Mouse (Mus musculus) hindbrain, embryonic 15.5 days (tissue): ENCODE data around the gene Srsf1. TPM values are rescaled to one million over a fixed set of nuclear protein-coding genes. Genes with fewer than 3 reads are reported as not detected.

Source experiments
- ATAC-seq: fragments of 200-750 bp; cut with Nextera tagmentation; 2 replicates; pipeline ENCODE4 v1.8.0; 2017; ENCODE audit warnings: low read depth, moderate number of reproducible peaks, moderate TSS enrichment; ENCODE audit not compliant: low FRiP score
- H3K27ac ChIP-seq: fragments of 300-500 bp; sonication (generic); replicated peaks from 2 replicates; pipeline ENCODE4 v1.5.1; 2015; ENCODE audit warnings: mild to moderate bottlenecking, inconsistent platforms
- H3K27me3 ChIP-seq: fragments of 300-500 bp; sonication (generic); 2 replicates; pipeline ENCODE4 v1.6.1; 2015; ENCODE audit warnings: control low read depth, inconsistent platforms
- H3K36me3 ChIP-seq: fragments of 300-500 bp; sonication (generic); 2 replicates; pipeline ENCODE4 v1.6.1; 2015; ENCODE audit warnings: control low read depth, inconsistent platforms
- H3K4me1 ChIP-seq: fragments of 300-500 bp; sonication (generic); replicated peaks from 2 replicates; pipeline ENCODE4 v1.6.1; 2015; ENCODE audit warnings: control low read depth, inconsistent platforms
- H3K4me2 ChIP-seq: fragments of 300-500 bp; sonication (generic); 2 replicates; pipeline ENCODE4 v1.6.1; 2015; ENCODE audit warnings: moderate library complexity, mild to moderate bottlenecking, inconsistent platforms
- H3K4me3 ChIP-seq: fragments of 300-500 bp; sonication (generic); 2 replicates; pipeline ENCODE4 v1.5.1; 2015; ENCODE audit warnings: mild to moderate bottlenecking, inconsistent platforms
- H3K9ac ChIP-seq: fragments of 300-500 bp; sonication (generic); 2 replicates; pipeline ENCODE4 v1.6.1; 2015; ENCODE audit warnings: inconsistent platforms
- H3K9me3 ChIP-seq: fragments of 300-500 bp; sonication (generic); 2 replicates; pipeline ENCODE4 v1.6.1; 2016; ENCODE audit warnings: control low read depth, inconsistent platforms
- WGBS: fragments of 180-500 bp; shearing (Covaris S2); methylation state at CpG from one replicate; pipeline ENCODE4 v1.1.7; 2015; 5-methylcytosine and 5-hydroxymethylcytosine counted together
- polyA plus RNA-seq: library from polyadenylated mRNA; unstranded; fragments of >200 nt; fragmentation: Nextera tagmentation; extraction: Ambion mirVana; gene quantifications from 2 replicates; pipeline ENCODE4 v1.2.1, GENCODE M21; 2015

The Srsf1 gene
- polyA plus RNA-seq, 1 experiment from 2014 or later = 220 TPM

DNA sequence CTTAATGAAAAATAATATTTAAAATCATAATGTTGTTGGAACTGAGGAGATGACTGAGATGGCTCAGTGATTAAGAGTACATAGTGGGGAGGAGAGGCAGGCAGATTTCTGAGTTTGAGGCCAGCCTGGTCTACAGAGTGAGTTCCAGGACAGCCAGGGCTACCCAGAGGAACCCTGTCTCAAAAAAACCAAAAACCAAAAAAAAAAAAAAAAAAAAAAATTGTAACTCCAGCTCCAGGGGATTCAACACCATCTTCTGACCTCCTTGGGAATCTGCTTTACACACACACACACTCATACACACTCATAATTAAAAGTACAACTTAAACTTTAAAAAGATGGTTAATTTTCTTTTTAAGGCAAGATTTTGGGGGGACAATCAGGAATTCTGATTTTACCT is 18.6 kb downstream of the Srsf1 start:
- H3K4me3 ChIP-seq = no peak overlapping the region

GRCm38 (mm10) chr11:88067191-88067585 is 20.0 kb downstream of the Srsf1 start:
- no peak for ATAC-seq
- H3K27me3 ChIP-seq = no peaks in the 10 kb centered on the region
- H3K4me1 ChIP-seq = peaks cover 40% of the 10 kb centered on the region
- peak overlapping the region; percentile 85 for H3K4me2 ChIP-seq
- peak overlapping the region; percentile 91 for H3K4me3 ChIP-seq
- 2% methylated on average over 8 of the region's 8 CpGs for WGBS
- H3K9me3 ChIP-seq = no peaks in the 10 kb centered on the region
- H3K36me3 ChIP-seq = no peaks in the 10 kb centered on the region
- peak overlapping the region; percentile 99 for H3K27ac ChIP-seq
- H3K9ac ChIP-seq = peak overlapping the region; percentile 93

More for the DNA sequence above, 18.6 kb downstream of the Srsf1 start:
- Histone ChIP-seq H3K4me2 (no peak overlapping the region), H3K9me3 (no peaks in the 10 kb centered on the region), H3K27me3 (no peaks in the 10 kb centered on the region), H3K9ac (no peak overlapping the region), H3K4me1 (peaks cover 26% of the 10 kb centered on the region), H3K36me3 (no peaks in the 10 kb centered on the region), H3K27ac (no peak overlapping the region)
- ATAC-seq = no peak

DNA sequence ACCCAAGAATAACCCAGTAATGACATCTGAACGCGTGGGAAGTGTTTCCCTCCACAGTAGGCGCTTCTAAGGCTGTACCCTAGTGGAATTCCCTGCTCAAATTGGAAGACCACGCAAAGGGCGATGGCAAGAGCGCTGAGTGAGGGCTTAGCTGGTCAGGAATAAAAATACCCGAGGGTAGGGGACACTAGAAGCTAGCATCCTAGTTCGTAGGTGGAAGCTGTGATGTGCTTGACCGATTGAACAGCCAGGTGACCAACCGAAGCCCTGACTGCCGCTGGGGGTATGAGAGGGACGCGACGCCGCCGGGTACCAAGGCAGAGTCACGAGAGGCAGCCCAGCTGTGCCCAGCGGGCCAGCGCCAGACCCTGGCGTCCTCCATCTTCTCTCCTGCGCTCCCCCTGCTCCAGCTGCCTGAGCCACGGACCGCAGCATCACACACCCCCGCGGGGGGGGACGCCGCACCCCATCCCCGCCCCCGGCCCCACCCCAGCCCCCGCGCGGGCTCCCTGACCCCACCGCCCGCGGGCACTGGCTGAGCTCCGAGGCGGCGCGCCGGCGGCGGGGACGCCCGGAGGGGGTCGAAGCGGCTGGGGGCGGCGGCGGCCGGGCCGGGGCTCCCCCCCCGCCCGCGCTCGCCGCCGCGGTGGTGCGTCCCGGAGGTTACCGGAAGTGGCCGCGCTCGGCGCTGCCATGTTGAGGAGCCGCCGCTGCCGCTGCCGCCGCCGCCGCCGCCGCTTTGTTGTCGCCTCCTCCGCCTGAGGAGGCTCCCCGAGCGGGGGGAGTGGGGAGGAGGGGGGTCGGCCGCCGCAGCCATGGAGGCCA is 20.6 kb downstream of the Srsf1 start, which contains the start of gene Vezf1:
Vezf1 (plus strand) TSS at position 694 of the 825 bp plus-strand sequence.
- Histone ChIP-seq H3K27ac (peak within 1 kb of the TSS; percentile 99), H3K27me3 (no peaks in the 10 kb centered on the region), H3K9ac (peak within 1 kb of the TSS; percentile 93), H3K36me3 (no peaks in the 10 kb centered on the region), H3K9me3 (no peaks in the 10 kb centered on the region), H3K4me3 (peak within 1 kb of the TSS; percentile 91), H3K4me1 (peaks cover 47% of the 10 kb centered on the region), H3K4me2 (peak within 1 kb of the TSS; percentile 85)
- under 1% methylated on average over 33 of the region's 81 CpGs for WGBS
- ATAC-seq = peak; percentile 92

GRCm38 (mm10) chr11:88068411-88069245 is 21.5 kb downstream of the Srsf1 start:
- H3K27me3 ChIP-seq = no peaks in the 10 kb centered on the region
- no peaks in the 10 kb centered on the region for H3K9me3 ChIP-seq
- peak overlapping the region; percentile 91 for H3K4me3 ChIP-seq
- 0 out of 2 replicates have a peak, but pooled peaks cover 3% of the 10 kb centered on the region for H3K36me3 ChIP-seq
- peak overlapping the region; percentile 93 for H3K9ac ChIP-seq
- H3K27ac ChIP-seq = peak overlapping the region; percentile 99
- WGBS = under 1% methylated on average over 66 of the region's 92 CpGs
- ATAC-seq = peak; percentile 76
- peaks cover 55% of the 10 kb centered on the region for H3K4me1 ChIP-seq
- peak overlapping the region; percentile 85 for H3K4me2 ChIP-seq

DNA sequence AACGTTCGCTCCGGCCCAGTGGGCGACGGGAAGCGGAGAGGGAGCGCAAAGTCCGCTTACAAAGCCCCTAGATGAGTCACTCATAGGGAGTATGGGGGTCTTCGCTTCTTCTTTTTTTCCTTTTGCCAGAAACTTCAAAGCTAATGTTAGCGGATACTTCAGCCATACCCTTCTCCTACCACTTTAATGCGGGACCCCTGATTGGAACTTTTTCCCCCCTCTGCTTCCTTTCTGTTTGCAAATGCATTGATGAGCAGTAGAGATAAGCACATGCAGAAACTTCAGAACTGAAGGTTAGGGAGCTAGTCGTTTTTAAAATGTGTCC is 22.0 kb downstream of the Srsf1 start:
- peak overlapping the region; percentile 91 for H3K4me3 ChIP-seq
- H3K9ac ChIP-seq = peak overlapping the region; percentile 93
- H3K9me3 ChIP-seq = no peaks in the 10 kb centered on the region
- 1% methylated on average over 12 of the region's 12 CpGs for WGBS
- 0 out of 2 replicates have a peak, but pooled peaks cover 5% of the 10 kb centered on the region for H3K36me3 ChIP-seq
- peak overlapping the region; percentile 99 for H3K27ac ChIP-seq
- peaks cover 58% of the 10 kb centered on the region for H3K4me1 ChIP-seq
- peak overlapping the region; percentile 85 for H3K4me2 ChIP-seq
- H3K27me3 ChIP-seq = no peaks in the 10 kb centered on the region
- ATAC-seq = no peak

GRCm38 (mm10) chr11:88070392-88070791 is 23.2 kb downstream of the Srsf1 start:
- peak overlapping the region; percentile 91 for H3K4me3 ChIP-seq
- H3K27ac ChIP-seq = no peak overlapping the region
- peaks cover 65% of the 10 kb centered on the region for H3K4me1 ChIP-seq
- WGBS = 18% methylated on average over 4 of the region's 4 CpGs
- no peak for ATAC-seq
- H3K9ac ChIP-seq = peak overlapping the region; percentile 21; the same call in 1 of the 2 replicates
- peak overlapping the region; percentile 85 for H3K4me2 ChIP-seq
- H3K36me3 ChIP-seq = 0 out of 2 replicates have a peak, but pooled peaks cover 15% of the 10 kb centered on the region
- H3K9me3 ChIP-seq = no peaks in the 10 kb centered on the region
- no peaks in the 10 kb centered on the region for H3K27me3 ChIP-seq

DNA sequence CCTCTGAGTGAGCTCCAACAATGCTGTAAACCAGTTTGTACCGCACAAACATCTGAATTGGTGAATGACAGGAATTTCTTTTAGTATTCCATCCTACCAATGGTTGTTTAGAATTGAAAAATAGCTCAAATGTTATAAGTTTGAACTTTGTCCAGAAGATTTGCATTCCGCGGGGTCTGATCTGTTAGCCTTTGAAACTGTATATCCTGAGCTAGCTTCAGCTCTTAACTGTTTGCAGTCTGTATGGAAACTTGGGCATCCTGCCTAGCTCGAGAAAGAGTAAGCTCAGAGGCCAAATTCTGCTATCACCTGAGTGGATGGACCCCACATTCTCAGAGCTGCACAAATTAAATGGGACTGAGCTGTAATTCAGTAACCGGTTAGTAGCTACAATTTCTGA is 23.9 kb downstream of the Srsf1 start:
- H3K27ac ChIP-seq = no peak overlapping the region
- H3K27me3 ChIP-seq = no peaks in the 10 kb centered on the region
- H3K9me3 ChIP-seq = no peaks in the 10 kb centered on the region
- H3K36me3 ChIP-seq = peaks cover 21% of the 10 kb centered on the region; the same call in 1 of the 2 replicates
- H3K4me2 ChIP-seq = peak overlapping the region; percentile 85
- peaks cover 65% of the 10 kb centered on the region for H3K4me1 ChIP-seq
- WGBS = 45% methylated on average over 5 of the region's 5 CpGs
- peak overlapping the region; percentile 21; the same call in 1 of the 2 replicates for H3K9ac ChIP-seq
- H3K4me3 ChIP-seq = peak overlapping the region; percentile 91
- no peak for ATAC-seq

DNA sequence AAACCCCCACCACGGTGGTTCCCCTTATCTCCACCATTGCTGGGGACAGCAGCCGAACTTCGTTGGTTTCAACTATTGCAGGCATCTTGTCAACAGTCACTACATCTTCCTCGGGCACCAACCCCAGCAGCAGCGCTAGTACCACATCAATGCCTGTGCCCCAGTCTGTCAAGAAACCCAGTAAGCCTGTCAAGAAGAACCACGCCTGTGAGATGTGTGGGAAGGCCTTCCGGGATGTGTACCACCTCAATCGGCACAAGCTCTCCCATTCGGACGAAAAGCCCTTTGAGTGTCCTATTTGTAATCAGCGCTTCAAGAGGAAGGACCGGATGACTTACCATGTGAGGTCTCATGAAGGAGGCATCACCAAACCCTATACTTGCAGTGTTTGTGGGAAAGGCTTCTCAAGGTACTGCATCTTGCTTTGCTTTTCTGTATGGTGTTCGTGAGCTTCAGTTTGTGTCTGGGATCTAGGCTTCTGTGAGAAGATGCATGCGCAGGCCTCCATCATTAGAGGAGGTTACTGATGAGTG is 26.2 kb downstream of the Srsf1 start:
- H3K27ac ChIP-seq = no peak overlapping the region
- no peaks in the 10 kb centered on the region for H3K27me3 ChIP-seq
- no peak overlapping the region for H3K4me3 ChIP-seq
- peaks cover 55% of the 10 kb centered on the region for H3K4me1 ChIP-seq
- peaks cover 40% of the 10 kb centered on the region for H3K36me3 ChIP-seq
- no peaks in the 10 kb centered on the region for H3K9me3 ChIP-seq
- no peak overlapping the region for H3K9ac ChIP-seq
- WGBS = 84% methylated on average over 14 of the region's 14 CpGs
- H3K4me2 ChIP-seq = no peak overlapping the region
- no peak for ATAC-seq

DNA sequence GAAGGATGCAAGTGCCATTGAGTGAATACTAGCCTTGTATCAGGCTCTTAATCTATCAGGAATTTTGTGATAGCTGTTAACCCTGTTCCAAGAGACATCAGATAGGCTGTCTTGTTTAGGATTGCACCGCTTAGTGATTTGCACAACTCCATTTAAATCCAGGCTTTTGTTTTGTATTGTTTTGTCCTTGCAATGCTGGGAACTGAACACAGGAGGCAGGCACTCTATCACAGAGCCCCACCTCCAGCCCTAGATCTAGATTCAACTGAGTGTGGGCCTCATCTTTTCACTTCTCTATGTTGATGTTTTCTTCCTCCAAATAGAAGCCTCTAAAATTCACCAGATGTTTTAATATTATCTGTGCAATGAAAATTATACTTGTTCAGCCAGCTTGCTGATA is 28.5 kb downstream of the Srsf1 start:
- 25% methylated on average over 1 of the region's 1 CpGs for WGBS
- ATAC-seq = no peak
- peaks cover 63% of the 10 kb centered on the region for H3K36me3 ChIP-seq
- H3K27me3 ChIP-seq = no peaks in the 10 kb centered on the region
- no peak overlapping the region for H3K4me2 ChIP-seq
- no peak overlapping the region for H3K27ac ChIP-seq
- H3K9ac ChIP-seq = no peak overlapping the region
- H3K4me1 ChIP-seq = peaks cover 39% of the 10 kb centered on the region
- no peak overlapping the region for H3K4me3 ChIP-seq
- no peaks in the 10 kb centered on the region for H3K9me3 ChIP-seq

- Histone ChIP-seq H3K4me1 (peaks cover 32% of the 10 kb centered on the region), H3K36me3 (peaks cover 70% of the 10 kb centered on the region), H3K9ac (no peak overlapping the region), H3K27ac (no peak overlapping the region), H3K4me2 (no peak overlapping the region), H3K27me3 (no peaks in the 10 kb centered on the region), H3K4me3 (no peak overlapping the region), H3K9me3 (no peaks in the 10 kb centered on the region)
- no peak for ATAC-seq
- WGBS = 84% methylated on average over 1 of the region's 1 CpGs
These were observed 29.2 kb downstream of the Srsf1 start for GRCm38 (mm10) chr11:88076394-88076793.

GRCm38 (mm10) chr11:88083699-88084098 is 36.5 kb downstream of the Srsf1 start:
- Histone ChIP-seq H3K27ac (no peak overlapping the region), H3K9me3 (no peaks in the 10 kb centered on the region), H3K4me3 (no peak overlapping the region), H3K9ac (no peak overlapping the region), H3K27me3 (no peaks in the 10 kb centered on the region), H3K4me2 (no peak overlapping the region), H3K4me1 (peaks cover 16% of the 10 kb centered on the region), H3K36me3 (peaks cover 51% of the 10 kb centered on the region)
- no peak for ATAC-seq
- 80% methylated on average over 6 of the region's 6 CpGs for WGBS
